Mouse (Mus musculus) ES-Bruce4 (cell line): Measurements from ENCODE around the gene Cilp2. TPM values are rescaled to one million over a fixed set of nuclear protein-coding genes. Genes with fewer than 3 reads are reported as not detected.
A peak's percentile ranks its signal among the peaks of the same experiment; 100 is the strongest.

ENCODE experiments used
- H3K27ac ChIP-seq: 2 replicates; pipeline ENCODE4 v1.5.1; 2012; ENCODE audit warnings: low read length, inconsistent platforms; ENCODE audit not compliant: insufficient read depth
- H3K27me3 ChIP-seq: 2 replicates; pipeline ENCODE4 v1.6.1; 2012; ENCODE audit warnings: mild to moderate bottlenecking, low read length, inconsistent platforms; ENCODE audit not compliant: control insufficient read depth, poor library complexity, insufficient read depth, severe bottlenecking
- H3K36me3 ChIP-seq: 2 replicates; pipeline ENCODE4 v1.6.1; 2012; ENCODE audit warnings: inconsistent platforms, mild to moderate bottlenecking, low read length, moderate library complexity; ENCODE audit not compliant: control insufficient read depth, poor library complexity, insufficient read depth, severe bottlenecking
- H3K4me1 ChIP-seq: one replicate; pipeline ENCODE4 v1.8.1; 2011; ENCODE audit warnings: low read length; ENCODE audit not compliant: control insufficient read depth, insufficient read depth
- H3K4me3 ChIP-seq: 2 replicates; pipeline ENCODE4 v1.5.1; 2011; ENCODE audit warnings: low read depth, mild to moderate bottlenecking, low read length
- H3K9ac ChIP-seq: 2 replicates; pipeline ENCODE4 v1.6.1; 2012; ENCODE audit warnings: low read depth, mild to moderate bottlenecking, inconsistent platforms; ENCODE audit not compliant: poor library complexity, severe bottlenecking
- H3K9me3 ChIP-seq: replicated peaks from 2 replicates; pipeline ENCODE4 v1.6.1; 2012; ENCODE audit warnings: mild to moderate bottlenecking, low read length, inconsistent platforms; ENCODE audit not compliant: control insufficient read depth, poor library complexity, insufficient read depth, severe bottlenecking
- CTCF ChIP-seq: IDR thresholded peaks from one replicate; pipeline ENCODE4 v1.8.1; 2011; ENCODE audit warnings: low read depth, low read length
- EP300 ChIP-seq: IDR thresholded peaks from 2 replicates; pipeline ENCODE4 v1.6.1; 2011; ENCODE audit warnings: low read depth, low read length; ENCODE audit not compliant: insufficient read depth
- POLR2A ChIP-seq: IDR thresholded peaks from one replicate; pipeline ENCODE4 v1.8.1; 2011; ENCODE audit warnings: low read length; ENCODE audit not compliant: insufficient read depth
- polyA plus RNA-seq: library from polyadenylated mRNA; stranded (reverse); fragments of >200 nt; gene quantifications from 2 replicates; pipeline ENCODE4 v1.2.4, GENCODE M21; 2011; ENCODE audit warnings: low read depth; ENCODE audit not compliant: missing spikeins, insufficient read depth, insufficient read length

The Cilp2 gene
- polyA plus RNA-seq, 1 experiment, result 0.96 TPM

DNA sequence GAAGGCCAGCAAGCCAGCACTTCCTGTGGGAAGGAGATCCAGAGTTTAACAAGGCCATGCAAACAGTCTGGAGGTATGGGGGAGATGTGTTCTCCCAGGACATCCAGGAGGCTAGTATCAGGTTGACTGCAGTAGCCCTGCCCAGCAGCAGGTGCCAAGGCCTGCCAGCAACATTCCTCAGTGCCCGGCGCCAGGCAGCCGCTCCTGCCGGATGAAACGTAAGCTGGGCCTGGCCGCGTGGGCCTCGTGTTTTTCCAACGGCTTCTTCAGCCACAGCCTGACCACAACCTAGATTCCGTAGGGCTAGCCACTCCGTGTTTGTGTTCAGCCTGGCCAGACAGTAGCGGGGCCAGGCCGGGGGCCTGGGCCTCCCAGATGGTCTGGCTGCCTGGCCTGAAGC lies 12.8 kb downstream of the Cilp2 start:
- TF ChIP-seq EP300 (no peak), POLR2A (no peak), CTCF (no peak)
- Histone ChIP-seq H3K27ac (no peak overlapping the region), H3K4me1 (no peaks in the 10 kb centered on the region), H3K9ac (no peak overlapping the region), H3K9me3 (no peaks in the 10 kb centered on the region), H3K27me3 (no peaks in the 10 kb centered on the region), H3K36me3 (no peaks in the 10 kb centered on the region), H3K4me3 (no peak overlapping the region)

DNA sequence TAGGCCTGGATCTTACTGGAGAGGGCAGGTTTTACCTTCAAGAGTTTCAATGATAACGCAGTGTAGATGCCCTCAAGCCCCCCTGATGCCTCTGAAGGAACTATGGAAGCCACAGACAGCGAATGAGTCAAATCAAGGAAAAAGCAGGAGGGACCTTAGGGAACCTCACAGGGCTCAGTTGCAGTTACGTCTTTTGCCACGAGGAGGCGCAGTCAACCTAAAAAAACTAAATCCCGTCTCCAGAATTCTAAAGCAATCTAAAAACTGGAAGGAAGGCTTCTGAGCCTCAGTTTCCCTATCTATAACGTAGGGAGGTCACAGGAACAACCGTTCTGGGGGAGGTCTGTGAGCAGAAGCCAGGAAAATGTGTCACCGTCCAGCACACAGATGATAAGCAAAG lies 13.3 kb downstream of the Cilp2 start:
- no peaks in the 10 kb centered on the region for H3K27me3 ChIP-seq

DNA sequence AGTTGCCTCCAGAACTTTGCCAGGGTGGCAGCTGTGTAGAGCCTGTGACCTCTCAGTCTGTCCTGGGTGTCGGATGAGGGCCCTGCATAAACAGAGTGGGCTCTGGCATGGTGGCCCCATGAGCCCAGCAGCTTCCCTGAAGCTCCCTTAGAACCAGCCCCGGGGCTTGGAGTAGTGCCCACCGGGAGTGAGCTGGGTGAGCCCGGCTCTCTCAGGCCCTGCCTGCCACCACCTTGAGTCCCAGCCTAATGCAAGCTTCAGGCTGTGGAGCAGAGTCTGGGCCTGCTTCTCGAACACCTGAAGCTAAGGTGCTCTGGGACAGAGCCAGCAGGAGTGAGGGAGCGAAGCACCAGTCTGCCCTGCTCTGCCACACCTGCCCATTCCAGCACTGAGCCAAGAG lies 16.6 kb downstream of the Cilp2 start:
- Histone ChIP-seq H3K4me1 (no peaks in the 10 kb centered on the region), H3K4me3 (no peak overlapping the region), H3K9me3 (no peaks in the 10 kb centered on the region), H3K27ac (no peak overlapping the region), H3K36me3 (no peaks in the 10 kb centered on the region), H3K9ac (no peak overlapping the region), H3K27me3 (no peaks in the 10 kb centered on the region)
- TF ChIP-seq CTCF, result no peak
- TF ChIP-seq EP300, result no peak
- TF ChIP-seq POLR2A, result no peak

More for the DNA sequence above, 13.3 kb downstream of the Cilp2 start:
- no peaks in the 10 kb centered on the region for H3K36me3 ChIP-seq
- H3K9ac ChIP-seq, result no peak overlapping the region
- H3K4me3 ChIP-seq, result no peak overlapping the region
- H3K4me1 ChIP-seq, result no peaks in the 10 kb centered on the region
- TF ChIP-seq CTCF (peak; percentile 53), EP300 (no peak)
- no peak overlapping the region for H3K27ac ChIP-seq
- H3K9me3 ChIP-seq, result no peaks in the 10 kb centered on the region

DNA sequence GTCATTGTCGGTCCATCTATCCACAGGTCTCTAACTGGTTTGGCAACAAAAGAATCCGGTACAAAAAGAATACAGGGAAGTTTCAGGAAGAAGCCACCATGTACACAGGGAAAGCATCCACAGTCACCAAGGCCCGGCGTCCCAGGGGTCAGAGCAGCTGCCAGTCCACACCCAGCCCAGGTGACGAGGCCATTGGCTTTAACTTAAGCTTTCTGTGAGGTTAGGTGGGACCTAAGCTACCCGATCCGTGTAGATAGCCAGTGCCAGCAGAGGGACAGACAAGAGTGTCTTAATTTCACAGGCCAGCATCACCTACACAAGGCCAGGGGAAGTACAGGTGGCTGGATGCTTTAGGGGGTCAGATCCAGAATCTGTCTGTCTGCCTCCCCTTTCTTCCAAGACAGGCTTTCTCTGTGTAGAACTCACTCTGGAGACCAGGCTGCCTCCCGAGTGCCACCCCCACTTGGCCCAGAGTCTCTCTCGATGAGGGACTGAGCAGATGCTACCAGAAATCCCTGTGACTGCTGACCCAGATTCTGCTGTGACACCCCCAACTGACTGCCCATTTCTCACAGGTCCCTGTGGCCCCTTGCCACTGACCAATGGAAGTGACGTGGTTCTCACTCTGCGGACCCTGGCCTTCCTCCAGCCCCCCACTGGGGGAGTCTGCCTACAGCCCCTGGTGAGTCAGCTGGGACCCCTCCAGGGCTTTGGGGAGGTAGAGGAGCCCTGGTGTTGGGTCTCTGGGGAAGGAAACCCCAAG lies 17.3 kb downstream of the Cilp2 start:
- Histone ChIP-seq H3K9me3 (no peaks in the 10 kb centered on the region), H3K27ac (no peak overlapping the region), H3K4me1 (no peaks in the 10 kb centered on the region), H3K9ac (no peak overlapping the region), H3K27me3 (no peaks in the 10 kb centered on the region), H3K4me3 (no peak overlapping the region), H3K36me3 (no peaks in the 10 kb centered on the region)
- TF ChIP-seq EP300 (no peak), POLR2A (no peak), CTCF (no peak)

DNA sequence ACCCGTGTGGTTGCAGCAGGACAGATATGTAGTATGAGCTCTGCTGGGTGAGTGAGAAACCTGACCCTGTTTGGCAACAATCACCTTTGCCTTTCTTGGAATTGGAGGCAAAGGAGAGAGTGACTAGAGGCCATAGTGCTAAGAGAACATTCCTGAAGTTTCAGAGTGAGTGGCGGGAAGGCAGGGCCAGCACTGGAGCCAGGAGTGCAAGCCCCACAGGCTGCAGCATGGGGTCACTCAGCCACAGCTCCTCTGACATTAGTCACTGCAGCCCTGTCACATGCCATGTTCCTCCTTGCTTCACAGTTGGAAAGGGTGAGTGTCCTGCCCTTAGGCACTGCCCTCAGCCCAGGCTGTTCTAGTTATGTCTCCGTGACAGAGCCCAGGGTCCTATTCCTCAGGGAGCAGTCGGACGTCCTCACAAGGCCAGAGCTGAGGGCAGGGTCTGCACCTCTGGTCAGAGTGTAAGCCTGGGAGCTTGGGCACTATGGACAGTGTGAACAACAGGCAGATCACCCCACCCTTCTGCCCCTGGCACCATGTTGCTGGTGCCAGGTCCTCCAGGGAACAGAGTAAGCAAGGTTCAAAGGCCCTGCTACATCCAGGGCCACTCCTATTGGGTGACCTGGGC lies 19.7 kb downstream of the Cilp2 start:
- H3K27ac ChIP-seq, result no peak overlapping the region
- no peaks in the 10 kb centered on the region for H3K4me1 ChIP-seq
- no peak overlapping the region for H3K4me3 ChIP-seq
- H3K9me3 ChIP-seq, result no peaks in the 10 kb centered on the region
- no peaks in the 10 kb centered on the region for H3K36me3 ChIP-seq
- H3K27me3 ChIP-seq, result no peaks in the 10 kb centered on the region
- TF ChIP-seq POLR2A, result no peak
- TF ChIP-seq CTCF, result no peak
- H3K9ac ChIP-seq, result no peak overlapping the region

DNA sequence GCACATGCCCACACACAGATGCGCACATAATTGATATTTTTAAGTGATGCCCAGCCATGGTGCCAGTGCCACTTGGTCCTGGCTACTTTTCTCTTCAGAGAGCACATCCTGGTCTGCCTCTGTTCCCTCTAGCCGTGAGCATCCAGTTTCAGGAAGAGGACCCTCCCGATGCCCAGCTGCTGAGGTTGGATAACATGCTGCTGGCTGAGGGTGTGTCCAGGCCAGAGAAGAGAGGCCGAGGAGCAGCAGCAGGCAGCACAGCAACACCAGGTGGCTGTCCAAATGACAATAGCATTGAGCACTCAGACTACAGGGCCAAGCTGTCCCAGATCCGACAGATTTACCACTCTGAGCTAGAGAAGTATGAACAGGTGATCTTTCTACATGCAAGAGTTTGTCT lies 23.3 kb downstream of the Cilp2 start:
- TF ChIP-seq CTCF, result no peak
- TF ChIP-seq EP300, result no peak
- no peak for TF ChIP-seq POLR2A
- Histone ChIP-seq H3K9me3 (no peaks in the 10 kb centered on the region), H3K4me1 (no peaks in the 10 kb centered on the region), H3K4me3 (no peak overlapping the region), H3K9ac (no peak overlapping the region), H3K36me3 (no peaks in the 10 kb centered on the region), H3K27me3 (no peaks in the 10 kb centered on the region), H3K27ac (no peak overlapping the region)
